ENCODE assay signal across 7 mouse cellular contexts in genomic region chr5:148239067-148239466, GRCm38 (mm10).
DNase-seq lines count a peak whose midpoint lies in the region; ATAC-seq and TF ChIP-seq lines count a peak whose summit lies in the region.

No protein-coding gene starts in this region.

- no peak for ATAC-seq in erythroid progenitor cell, adult 5-6 weeks (replicated peaks; ENCODE audit: low FRiP score, poor library complexity, severe bottlenecking)
- no peak for ATAC-seq in heart, embryonic 12.5 days (ENCODE audit: insufficient number of reproducible peaks, low FRiP score)

- no peak for DNase-seq in left cerebral cortex, adult 2 months (ENCODE audit: extremely low spot score in 1 of 2, low spot score in 2 of 2)
- no peak for DNase-seq in left cerebral cortex, adult 11 months (ENCODE audit: low spot score)
- DNase-seq in R1 (ENCODE audit: low read depth, low spot score) = peak; percentile 71
- peak; percentile 68 for DNase-seq in embryo, embryonic 11 days
- DNase-seq in lung, postnatal 14 days = peak; percentile 7

- 0 out of 2 replicates have a peak, but pooled peaks cover 5% of the 10 kb centered on the region for H3K27me3 ChIP-seq in heart, embryonic 12.5 days (replicated peaks)

- intact Hi-C loops in left cerebral cortex, adult 2 months (cut with DNase I) = loop anchor here (1.0 to 5.0 kb wide), 4 partner anchors 59 to 377 kb away; partner anchors contain the start of genes Mtus2 and Pomp

- no peak overlapping the region for H3K4me2 ChIP-seq in heart, embryonic 12.5 days

- H3K27ac ChIP-seq in left cerebral cortex, adult 2 months = no peak overlapping the region
- H3K27ac ChIP-seq in heart, embryonic 12.5 days (ENCODE audit: poor library complexity, severe bottlenecking) = no peak overlapping the region

- no peaks in the 10 kb centered on the region for H3K36me3 ChIP-seq in heart, embryonic 12.5 days

- 0 out of 2 replicates have a peak, but pooled peaks cover 4% of the 10 kb centered on the region for H3K9me3 ChIP-seq in heart, embryonic 12.5 days (replicated peaks)

- H3K4me1 ChIP-seq in heart, embryonic 12.5 days (replicated peaks) = no peaks in the 10 kb centered on the region

- no peak overlapping the region for H3K4me3 ChIP-seq in left cerebral cortex, adult 2 months
- H3K4me3 ChIP-seq in heart, embryonic 12.5 days = no peak overlapping the region

- H3K9ac ChIP-seq in heart, embryonic 12.5 days = no peak overlapping the region

- peak; percentile 76 for TF ChIP-seq CTCF in left cerebral cortex, adult 2 months (IDR thresholded peaks at IDR 0.05)

Comparison
In these comparisons a context has a peak if more than half of its experiments do, and no peak if none do; other contexts are left out.
1. DNase-seq: peak in R1 (single experiment), embryo, embryonic 11 days (single experiment) and lung, postnatal 14 days (single experiment); none in left cerebral cortex, adult 2 months (0 of 2) and left cerebral cortex, adult 11 months (single experiment).